Mouse (Mus musculus) brain, embryonic 14.5 days (tissue): ENCODE results near the gene Ube2dnl2.

ENCODE experiments used
- CTCF ChIP-seq: fragments of 200-500 bp; IDR thresholded peaks from 2 replicates; pipeline ENCODE4 v1.5.1; 2012; ENCODE audit warnings: inconsistent platforms, mild to moderate bottlenecking, moderate library complexity, borderline replicate concordance; ENCODE audit not compliant: insufficient read depth, insufficient read length; ENCODE audit errors: extremely low read depth
- POLR2A ChIP-seq: fragments of 200-500 bp; IDR thresholded peaks from 2 replicates; pipeline ENCODE4 v1.6.1; 2012; ENCODE audit warnings: mild to moderate bottlenecking, inconsistent platforms, borderline replicate concordance; ENCODE audit not compliant: poor library complexity, insufficient read depth, insufficient read length, severe bottlenecking; ENCODE audit errors: extremely low read depth

GRCm38 (mm10) chrX:114907282-114907681 lies at the start of gene Ube2dnl2:
- TF ChIP-seq CTCF (no peak), POLR2A (no peak)
